Mouse (Mus musculus) kidney, embryonic 14.5 days (tissue): ENCODE data around the gene Serpinb5. TPM values are rescaled to one million over a fixed set of nuclear protein-coding genes. Genes with fewer than 3 reads are reported as not detected.

Source experiments
- ATAC-seq: fragments of 200-750 bp; cut with Nextera tagmentation; 2 replicates; pipeline ENCODE4 v1.8.0; 2017; ENCODE audit warnings: moderate number of reproducible peaks, mild to moderate bottlenecking, moderate TSS enrichment, moderate library complexity; ENCODE audit not compliant: low FRiP score, low TSS enrichment
- H3K27ac ChIP-seq: fragments of 300-500 bp; sonication (generic); 2 replicates; pipeline ENCODE4 v1.5.1; 2014; ENCODE audit warnings: low read depth, mild to moderate bottlenecking, low read length, moderate library complexity, mixed read lengths
- H3K27me3 ChIP-seq: fragments of 300-500 bp; sonication (generic); 2 replicates; pipeline ENCODE4 v1.6.1; 2014; ENCODE audit warnings: mild to moderate bottlenecking, low read length; ENCODE audit not compliant: control insufficient read depth, insufficient read depth
- H3K36me3 ChIP-seq: fragments of 300-500 bp; sonication (generic); 2 replicates; pipeline ENCODE4 v1.6.1; 2014; ENCODE audit warnings: low read length, mixed read lengths; ENCODE audit not compliant: control insufficient read depth, insufficient read depth
- H3K4me1 ChIP-seq: fragments of 300-500 bp; sonication (generic); 2 replicates; pipeline ENCODE4 v1.6.1; 2014; ENCODE audit warnings: low read length, mixed read lengths; ENCODE audit not compliant: control insufficient read depth, insufficient read depth
- H3K4me2 ChIP-seq: fragments of 300-500 bp; sonication (generic); replicated peaks from 2 replicates; pipeline ENCODE4 v1.6.1; 2014; ENCODE audit warnings: low read depth, mild to moderate bottlenecking, low read length
- H3K4me3 ChIP-seq: fragments of 300-500 bp; sonication (generic); 2 replicates; pipeline ENCODE4 v1.5.1; 2014; ENCODE audit warnings: mild to moderate bottlenecking, low read length
- H3K9ac ChIP-seq: fragments of 300-500 bp; sonication (generic); 2 replicates; pipeline ENCODE4 v1.6.1; 2014; ENCODE audit warnings: low read depth, mild to moderate bottlenecking, low read length, moderate library complexity
- H3K9me3 ChIP-seq: fragments of 300-500 bp; sonication (generic); 2 replicates; pipeline ENCODE4 v1.6.1; 2016; ENCODE audit warnings: low read length; ENCODE audit not compliant: control insufficient read depth
- WGBS: fragments of 180-500 bp; shearing (Covaris S2); extraction: QIAGEN DNeasy Blood & Tissue Kit; methylation state at CpG from one replicate; pipeline ENCODE4 v1.1.7; 2014; 5-methylcytosine and 5-hydroxymethylcytosine counted together
- polyA plus RNA-seq: library from polyadenylated mRNA; unstranded; fragments of >200 nt; fragmentation: Nextera tagmentation; extraction: Ambion mirVana; gene quantifications from 2 replicates; pipeline ENCODE4 v1.2.1, GENCODE M21; 2014

Gene Serpinb5
- polyA plus RNA-seq, 1 experiment from 2014 or later, result not detected

GRCm38 (mm10) chr1:106931954-106932353 lies 71.0 kb downstream of the Serpinb5 start:
- Histone ChIP-seq H3K9me3 (no peaks in the 10 kb centered on the region), H3K4me1 (no peaks in the 10 kb centered on the region), H3K36me3 (no peaks in the 10 kb centered on the region), H3K27me3 (no peaks in the 10 kb centered on the region), H3K4me2 (no peak overlapping the region), H3K27ac (no peak overlapping the region), H3K9ac (no peak overlapping the region), H3K4me3 (no peak overlapping the region)
- WGBS, result 83% methylated on average over 4 of the region's 4 CpGs
- ATAC-seq, result no peak

Other genes with a start within 250 kb of the Serpinb5 start
- gene Bcl2, start 146.9 kb upstream of the Serpinb5 start, polyA plus RNA-seq, result 20.9 and 21.2 TPM in 2 replicates
- 8.7 and 14.8 TPM in 2 replicates for gene Kdsr, start 101.4 kb upstream of the Serpinb5 start, polyA plus RNA-seq
- 54.7 and 81.9 TPM in 2 replicates for gene Vps4b, start 64.4 kb upstream of the Serpinb5 start, polyA plus RNA-seq
- gene Serpinb12, start 73.3 kb downstream of the Serpinb5 start, polyA plus RNA-seq, result not detected in 2 replicates
- gene Serpinb13, start 119.8 kb downstream of the Serpinb5 start, polyA plus RNA-seq, result not detected in 2 replicates
- not detected in 2 replicates for gene Serpinb3a, start 191.1 kb downstream of the Serpinb5 start, polyA plus RNA-seq
- gene Serpinb3d, start 222.3 kb downstream of the Serpinb5 start, polyA plus RNA-seq, result not detected in 2 replicates